Mouse (Mus musculus) ZHBTc4 (cell line): Measurements from ENCODE around the gene Zbtb39.
"Not testable (repeated sequence)": the region's sequence is repeated elsewhere in the genome, so short reads cannot be mapped to it uniquely, and the experiment has no call there.

ENCODE experiments used
- DNase-seq: peaks from one replicate; pipeline ENCODE4 v3.0.0-alpha.2; 2011; ENCODE audit warnings: low read depth, low spot score

Gene Zbtb39

DNA sequence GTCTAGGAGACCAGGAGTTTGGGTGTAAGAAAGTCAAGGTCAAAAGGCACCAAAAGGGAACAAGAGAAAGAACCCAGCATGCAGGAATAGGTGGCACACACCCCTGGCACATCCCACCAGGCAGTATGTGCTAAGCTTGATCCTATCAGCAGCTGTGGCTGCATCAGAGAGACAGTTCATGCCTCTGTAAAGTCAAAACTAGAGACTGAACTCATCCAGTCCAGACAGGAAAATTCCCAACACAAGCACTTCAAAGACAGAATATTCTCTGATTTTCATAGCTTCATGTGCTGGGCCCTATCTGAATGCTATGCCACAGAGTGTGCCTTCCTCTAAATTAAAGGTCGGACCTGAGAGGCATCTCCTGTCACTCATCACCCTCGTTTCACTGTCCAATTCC lies 1.8 kb upstream of the Zbtb39 start:
- DNase-seq = no peak

DNA sequence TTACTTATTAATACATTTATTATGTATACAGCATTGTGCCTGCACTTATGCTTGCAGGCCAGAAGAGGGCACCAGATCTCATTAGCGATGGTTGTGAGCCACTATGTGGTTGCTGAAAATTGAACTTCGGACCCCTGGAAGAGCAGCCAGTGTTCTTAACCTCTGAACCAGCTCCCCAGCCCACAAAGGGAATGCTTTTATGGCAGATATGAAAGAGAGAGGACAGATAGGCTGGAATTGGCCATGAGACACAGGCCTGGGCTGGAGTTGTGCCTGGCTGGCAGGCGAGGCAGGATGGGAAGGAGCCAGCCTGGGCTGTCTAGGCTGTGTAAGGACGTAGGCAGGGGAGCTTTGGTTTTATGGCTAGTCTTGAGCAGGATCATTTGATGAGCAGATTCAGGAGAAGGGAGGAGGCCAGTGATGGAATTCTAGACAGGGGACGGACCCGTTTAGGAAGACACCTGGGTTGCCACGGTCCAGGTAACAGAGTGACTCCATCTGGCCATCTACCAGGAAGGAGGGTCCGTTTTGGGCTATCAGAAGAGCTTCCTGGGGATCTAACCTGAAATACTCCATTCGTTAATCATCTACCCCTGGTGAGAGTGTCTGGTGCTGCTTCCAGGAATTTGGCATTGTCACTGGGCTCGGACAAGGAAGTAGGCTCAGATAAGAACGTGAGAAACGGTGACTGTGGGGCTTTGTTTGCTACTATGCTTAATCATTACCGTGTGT lies 1.0 kb upstream of the Zbtb39 start:
- DNase-seq = peak; percentile 68

DNA sequence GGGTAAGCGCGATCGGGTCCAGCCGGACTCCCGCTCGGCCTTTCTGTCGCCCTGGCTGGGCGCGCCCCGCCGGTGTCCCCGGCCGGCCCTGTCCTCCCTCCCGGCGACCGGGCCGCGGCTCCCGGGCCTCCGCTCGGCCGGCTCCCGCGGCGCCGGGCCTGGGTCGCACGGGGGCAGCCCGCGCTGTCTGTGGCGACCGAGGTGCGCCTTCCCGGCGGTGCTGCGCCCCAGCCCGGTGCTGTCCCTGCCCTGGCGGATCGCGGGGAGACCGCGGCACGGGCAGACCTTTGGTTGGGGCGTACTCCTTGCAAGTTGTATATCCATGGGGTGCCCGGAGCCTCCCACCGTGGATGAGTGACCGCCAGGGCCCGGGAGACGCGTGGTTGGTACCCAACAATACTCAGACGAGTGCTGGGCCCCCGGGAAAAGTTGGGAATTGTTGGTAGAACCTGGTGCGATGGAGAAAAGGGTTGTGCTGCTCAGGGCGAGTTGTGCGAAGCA lies 373 bp downstream of the Zbtb39 start:
- DNase-seq = peak; percentile 55

DNA sequence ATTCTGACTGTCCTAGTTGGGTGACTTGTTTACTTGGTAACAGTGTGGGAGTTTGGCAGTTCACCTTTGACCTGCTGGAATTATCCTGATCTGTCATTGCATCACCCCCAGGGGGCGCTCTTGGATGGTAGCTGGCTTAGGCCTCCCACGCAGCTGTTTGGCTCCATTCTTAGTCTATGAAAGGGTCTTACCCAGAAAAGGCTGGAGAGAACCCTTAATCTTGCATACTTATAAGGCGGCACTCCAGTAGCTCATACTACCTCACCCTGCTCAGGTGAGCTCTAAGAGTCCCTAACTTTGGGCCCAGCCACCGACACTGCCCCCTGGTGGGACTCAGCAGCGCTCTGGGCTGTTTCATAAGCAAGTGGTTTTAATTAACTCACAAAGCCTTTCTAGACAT lies 5.3 kb downstream of the Zbtb39 start:
- DNase-seq = peak; percentile 81

DNA sequence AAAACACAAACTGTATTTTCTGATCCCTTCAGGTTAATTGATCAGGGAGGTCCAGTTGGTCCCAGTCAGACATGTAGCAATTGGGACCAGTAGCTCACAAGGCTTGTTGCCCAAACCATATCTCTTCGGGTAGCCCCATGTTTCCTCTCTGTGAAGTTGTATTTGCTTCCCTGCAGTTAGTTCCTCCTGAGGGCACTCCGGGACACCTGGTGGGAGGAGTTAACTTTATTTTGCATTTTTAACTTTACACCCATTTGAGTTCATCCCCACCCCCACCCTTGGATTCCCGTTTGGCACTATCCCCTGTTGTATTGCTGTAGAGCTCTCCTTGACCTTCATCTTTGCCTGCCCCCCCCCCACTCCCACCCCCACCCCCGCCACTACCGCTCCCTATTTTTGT lies 6.5 kb downstream of the Zbtb39 start:
- peak; percentile 78 for DNase-seq

DNA sequence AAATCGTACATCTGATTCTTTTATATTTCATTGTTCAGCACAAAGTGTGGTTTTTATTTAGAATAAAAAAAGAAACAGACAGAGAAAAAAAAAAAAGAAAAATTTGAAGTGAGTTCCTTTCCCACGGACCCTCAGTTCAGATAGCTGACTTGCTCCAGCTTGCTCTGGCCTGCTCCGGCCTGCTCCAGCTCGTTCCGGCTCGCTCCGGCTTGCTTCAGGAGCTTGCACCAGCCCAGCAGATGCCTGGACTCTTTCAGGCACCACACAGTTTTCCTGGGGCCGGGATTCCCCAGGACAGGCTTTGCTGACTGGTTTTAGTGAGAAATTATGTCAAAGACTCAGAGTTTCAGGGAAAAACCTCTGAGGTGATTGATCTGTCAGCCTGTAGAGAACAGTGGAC lies 7.9 kb downstream of the Zbtb39 start:
- peak; percentile 87 for DNase-seq

DNA sequence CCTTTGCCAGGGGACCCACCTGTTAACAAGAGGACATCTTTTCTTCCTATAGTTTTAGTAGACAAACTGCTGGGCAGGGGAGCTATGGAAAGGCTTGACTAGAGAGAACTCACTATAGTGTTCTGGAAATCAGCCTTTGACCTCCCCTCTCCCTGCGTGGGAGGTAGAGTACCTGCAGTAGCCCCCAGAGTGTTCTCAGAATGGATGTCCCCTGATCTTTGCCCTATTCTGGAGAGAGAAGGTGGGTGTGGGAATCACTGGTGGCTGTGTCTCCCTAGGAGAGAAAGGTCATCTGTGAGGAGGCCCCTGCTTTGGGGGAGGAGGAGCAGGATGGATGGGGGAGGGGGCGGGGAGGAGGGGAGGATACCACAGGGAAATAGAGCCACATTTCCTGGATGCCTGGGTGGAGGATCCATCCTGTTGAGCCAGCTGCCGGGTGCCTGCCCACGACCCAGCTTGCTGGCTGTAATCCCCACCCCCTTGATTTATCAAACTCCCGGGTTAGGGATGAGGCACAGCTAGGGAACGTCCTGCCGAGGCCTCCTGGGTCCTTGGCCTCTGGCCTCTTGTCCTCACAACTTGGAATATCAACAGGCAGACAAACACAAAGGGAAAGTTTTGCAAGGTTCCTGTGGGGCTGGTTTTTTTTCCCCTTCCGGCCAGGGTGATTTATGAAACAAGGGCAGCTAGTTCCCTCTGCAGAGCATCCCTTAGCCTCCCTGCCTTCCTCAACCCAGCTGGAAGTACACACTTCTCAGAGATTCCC lies 9.7 kb downstream of the Zbtb39 start:
- peak; percentile 72 for DNase-seq

DNA sequence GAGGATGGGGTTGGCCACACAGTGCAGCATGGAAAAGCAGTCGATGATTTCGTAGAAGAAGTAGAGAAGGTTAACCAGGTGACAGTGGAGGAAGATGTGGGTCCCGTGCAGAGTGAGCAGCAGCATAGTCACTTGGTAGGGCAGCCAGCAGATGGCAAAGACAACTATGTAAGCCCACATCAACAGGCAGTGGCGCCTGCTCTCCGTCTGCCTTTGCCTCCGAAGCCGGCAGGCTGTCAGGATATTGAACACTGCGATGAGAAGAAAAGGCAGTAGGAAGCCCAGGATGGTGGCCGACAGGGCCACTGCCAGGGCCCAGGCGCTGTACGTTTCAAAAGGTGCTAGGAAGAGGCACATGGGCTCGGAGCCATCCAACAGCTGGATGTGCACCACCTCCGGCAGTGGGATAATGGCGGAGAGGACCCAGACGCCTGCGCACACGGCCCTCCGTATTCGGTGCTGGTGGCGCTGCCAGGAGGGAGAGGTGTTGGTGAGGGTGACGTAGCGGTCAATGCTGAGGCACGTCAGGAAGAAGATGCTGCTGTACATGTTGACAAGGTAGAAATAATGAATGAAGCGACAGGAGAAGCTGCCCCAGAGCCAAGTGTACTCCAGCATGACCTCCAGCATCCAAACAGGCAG lies 10.9 kb downstream of the Zbtb39 start:
- peak; percentile 68 for DNase-seq

DNA sequence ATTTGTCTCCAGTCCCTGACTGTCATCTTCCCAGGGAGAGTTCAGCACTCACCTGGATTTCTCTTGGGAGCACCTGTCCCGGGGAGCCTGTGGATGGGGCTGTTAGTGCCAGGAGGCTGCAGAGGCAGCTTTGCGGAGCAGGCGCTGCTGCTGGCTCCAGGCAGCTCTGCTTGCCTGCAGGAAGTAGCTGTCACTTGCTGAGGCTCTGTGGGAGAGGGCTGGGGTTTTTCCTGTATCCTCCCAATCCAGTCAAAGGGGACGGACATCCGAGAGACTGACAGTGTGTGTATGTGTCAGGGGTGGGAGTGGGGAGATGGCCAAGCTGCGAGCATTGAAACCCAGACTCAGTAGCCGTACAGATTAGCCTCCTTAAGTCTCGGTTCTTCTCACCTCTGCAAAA lies 12.2 kb downstream of the Zbtb39 start, which contains the start of gene Gpr182:
TSS of gene Gpr182 (minus strand) at position 185 of the 400 bp plus-strand sequence.
- peak; percentile 35 for DNase-seq

DNA sequence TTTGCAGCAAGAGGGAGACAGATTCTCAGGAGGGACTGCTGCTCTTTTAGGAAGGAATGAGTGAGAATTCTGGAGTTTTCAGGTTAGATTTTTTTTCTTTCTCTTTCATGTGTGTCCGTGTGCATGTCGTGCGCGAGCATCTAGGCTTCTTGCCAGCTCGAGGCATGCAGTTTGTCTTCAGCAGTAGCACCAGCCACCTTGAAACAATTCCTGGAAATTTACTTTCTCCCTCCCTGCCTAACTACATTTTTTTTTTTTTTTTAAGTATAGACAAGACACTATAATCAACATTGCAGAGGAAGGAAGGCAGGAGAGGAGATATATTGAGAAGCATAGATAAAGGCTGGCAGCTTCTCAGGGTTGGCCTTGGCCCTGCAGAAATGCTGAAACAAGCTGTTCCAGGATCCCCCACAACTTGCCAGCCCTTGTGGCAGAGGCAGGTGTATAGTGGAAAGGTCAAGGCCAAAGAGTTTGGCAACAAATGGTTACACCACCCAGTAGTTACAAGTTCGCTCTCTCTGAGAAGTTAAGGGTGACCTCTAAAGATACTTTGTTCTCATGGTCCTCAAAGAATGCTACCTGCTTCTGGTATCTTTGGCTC lies 15.3 kb downstream of the Zbtb39 start:
- no peak for DNase-seq

DNA sequence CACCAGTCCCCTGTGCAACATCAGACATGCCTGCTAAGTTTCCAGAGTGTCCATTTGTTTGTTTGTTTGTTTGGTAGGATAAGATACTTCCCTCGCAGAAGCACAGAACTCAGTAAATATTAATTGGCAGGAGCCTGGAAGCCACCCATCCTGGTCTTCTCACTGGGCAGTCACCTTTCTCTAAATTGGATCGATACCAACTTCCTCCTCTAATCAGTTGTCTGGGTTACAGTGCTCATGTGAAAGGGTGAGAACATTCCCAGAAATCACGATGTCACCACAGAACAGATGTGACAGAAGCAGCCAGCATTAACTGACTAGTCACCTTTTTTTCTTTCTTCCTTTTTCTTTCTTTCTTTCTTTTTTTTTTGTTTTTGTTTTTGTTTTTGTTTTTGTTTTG lies 15.9 kb downstream of the Zbtb39 start:
- no peak for DNase-seq

DNA sequence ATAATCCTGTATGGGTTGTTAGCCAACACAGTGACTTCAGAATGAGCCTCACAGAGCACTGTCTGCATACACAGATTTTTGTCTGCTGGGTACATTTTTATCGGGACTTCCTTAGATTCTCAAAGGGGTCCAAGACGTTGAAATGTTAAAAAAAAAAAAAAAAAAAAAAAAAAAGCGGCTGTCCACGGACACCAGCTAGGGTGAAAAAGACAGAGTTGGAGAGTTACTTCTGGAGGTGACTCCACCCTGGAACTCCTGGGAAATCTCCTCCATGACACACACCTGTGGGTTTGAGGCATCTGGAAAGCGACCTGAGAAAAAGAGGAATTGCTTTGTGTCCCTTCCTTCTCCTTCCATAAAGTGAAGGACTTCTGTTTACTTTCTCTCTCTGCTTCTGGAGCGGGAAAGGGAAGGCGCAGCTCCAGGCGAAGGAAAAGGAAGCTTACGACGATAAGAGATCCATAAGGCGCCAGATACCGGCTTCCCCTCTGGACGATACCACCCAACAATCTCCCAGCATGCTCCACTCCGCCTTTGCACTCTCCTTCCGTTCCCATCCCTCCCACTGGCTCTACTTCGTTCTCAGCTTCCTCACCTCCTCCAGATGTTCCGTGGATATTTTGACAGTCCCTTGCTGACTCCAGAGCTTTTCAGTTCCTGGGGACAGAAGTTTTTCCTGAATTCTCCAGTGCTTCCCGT lies 16.6 kb downstream of the Zbtb39 start:
- DNase-seq = peak; percentile 12

DNA sequence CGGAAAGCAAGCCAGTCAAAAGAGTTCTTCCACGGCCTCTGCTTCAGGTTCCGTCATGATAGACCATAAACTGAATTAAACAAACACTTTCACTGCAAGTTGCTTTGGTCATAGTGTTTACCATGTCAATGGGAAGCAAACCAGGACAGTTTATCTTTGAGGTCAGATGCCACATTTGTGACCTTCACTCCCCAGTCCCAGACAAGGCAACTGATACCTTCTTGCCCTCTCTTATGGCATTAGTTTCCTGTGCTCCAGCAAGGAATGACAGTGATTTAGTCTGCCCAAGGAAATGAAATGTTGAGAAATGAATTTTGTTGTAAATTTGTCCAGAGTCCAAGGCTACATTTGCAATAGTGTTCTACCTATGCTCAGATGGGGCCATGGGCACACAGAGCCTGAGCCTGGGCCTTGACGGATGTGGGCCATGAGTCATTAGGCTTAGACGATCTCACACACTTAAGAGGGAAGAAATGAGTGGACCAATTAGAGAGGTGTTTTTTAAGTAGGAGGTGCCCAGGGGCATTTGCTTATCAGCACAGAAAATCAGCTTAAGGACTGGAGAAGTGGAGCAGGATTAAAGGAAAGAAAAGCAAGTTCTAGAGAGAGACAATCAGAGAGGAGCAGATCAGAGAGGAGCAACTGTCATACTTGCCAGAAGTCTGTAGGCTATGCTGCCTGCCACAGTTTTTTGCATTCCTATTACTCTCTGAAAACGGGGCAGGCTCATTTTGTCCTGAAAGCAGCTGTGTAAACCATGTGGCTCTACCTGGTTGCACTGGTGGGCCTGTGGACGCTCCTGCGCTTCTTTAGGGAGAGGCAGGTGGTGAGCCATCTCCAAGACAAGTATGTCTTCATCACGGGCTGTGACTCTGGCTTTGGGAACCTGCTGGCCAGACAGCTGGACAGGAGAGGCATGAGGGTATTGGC lies 20.1 kb downstream of the Zbtb39 start, which contains the start of the genes Rdh1 and Rdh16f1:
TSS of gene Rdh1 (plus strand) at position 541 of the 930 bp plus-strand sequence.
TSS of gene Rdh16f1 (plus strand) at position 607 of the 930 bp plus-strand sequence.
- no peak for DNase-seq

DNA sequence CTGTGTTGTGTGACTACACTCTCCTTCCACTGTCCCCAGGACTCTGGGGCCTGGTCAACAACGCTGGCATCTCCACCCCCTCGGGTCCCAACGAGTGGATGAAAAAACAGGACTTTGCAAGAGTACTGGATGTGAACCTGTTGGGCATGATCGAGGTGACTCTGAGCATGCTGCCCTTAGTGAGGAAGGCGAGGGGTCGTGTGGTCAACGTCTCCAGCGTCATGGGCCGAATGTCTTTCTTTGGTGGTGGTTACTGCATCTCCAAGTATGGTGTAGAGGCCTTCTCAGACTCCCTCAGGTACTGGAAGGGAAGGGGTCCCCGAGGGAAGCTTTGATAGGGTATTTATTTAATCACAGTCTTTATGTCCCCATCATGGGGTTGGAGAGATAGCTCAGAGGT lies 23.6 kb downstream of the Zbtb39 start:
- DNase-seq = not testable (repeated sequence)

DNA sequence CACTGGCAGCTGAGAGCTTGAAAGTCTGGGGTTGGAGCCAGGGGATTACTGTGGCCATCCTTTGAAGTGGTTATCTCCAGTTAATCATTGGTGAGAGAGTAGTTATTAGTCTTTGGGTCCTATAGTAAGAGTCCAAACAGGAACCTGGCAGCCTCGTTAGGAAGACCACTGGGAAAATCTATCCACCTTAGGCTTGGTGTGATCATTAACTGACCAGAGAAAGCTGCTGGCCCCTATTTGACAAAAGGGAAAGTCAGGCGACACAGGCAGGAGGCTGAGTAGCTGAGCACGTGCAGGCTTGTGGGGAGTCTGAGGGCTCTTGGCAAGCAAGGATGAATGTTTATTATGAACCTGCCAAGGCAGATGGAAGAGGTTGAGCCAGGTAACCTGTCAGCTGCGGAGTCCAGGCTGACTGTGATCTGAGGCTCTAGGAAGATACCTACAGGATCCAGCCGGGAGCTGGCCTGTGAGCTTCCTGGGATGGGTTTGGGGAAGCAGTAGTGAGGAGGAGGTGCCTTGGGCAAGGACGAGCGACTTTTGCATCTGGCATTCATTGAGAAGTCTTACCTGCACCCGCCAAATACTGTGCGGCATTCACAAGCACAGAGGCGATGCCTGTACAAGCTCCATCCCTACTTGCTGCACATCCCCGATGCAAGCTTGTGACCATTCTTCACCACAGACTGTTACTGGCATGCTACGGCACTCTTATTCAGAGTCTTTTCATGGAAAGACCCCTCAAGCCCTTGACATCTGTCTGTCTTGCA lies 24.8 kb downstream of the Zbtb39 start:
- peak; percentile 12 for DNase-seq

DNA sequence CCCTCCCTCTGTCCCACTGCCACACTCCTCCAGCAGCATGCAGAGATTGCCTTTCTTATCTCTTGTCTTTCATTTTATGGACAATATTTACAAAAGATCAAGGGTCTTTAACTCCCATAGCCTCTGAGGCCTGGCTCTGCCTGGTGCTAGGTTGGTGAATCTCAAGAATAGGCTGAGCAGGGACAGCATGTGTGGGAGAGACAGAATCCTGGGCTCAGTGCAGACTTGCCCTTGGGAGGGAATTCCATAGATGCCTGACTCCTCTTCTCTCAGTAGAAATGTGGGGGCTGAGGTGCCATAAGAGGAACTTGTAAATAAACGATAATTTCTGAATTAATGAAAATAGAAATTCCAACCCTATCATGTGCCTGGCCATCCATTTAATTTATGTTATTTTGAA lies 27.2 kb downstream of the Zbtb39 start:
- no peak for DNase-seq

DNA sequence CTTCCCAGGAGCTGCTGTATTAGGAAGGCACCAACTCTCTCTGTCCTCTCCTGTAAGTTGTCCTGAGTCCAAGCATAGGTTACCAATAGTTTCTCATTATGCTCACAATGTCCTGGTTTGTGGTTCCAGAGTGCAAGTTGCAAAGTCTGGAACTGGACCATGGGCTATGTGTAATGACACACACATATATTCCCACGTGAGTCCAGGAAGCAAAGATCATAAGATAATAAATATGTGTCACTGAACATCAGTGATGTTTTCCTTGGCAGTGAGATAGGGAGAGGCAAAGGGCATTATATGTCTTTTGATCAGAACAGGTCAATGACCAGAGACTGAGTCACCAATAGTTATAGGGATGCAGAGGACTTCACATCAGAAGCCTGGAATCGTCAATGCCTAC lies 36.7 kb downstream of the Zbtb39 start, which contains the start of gene Rdh9:
TSS of gene Rdh9 (plus strand) at position 376 of the 400 bp plus-strand sequence.
- no peak for DNase-seq

DNA sequence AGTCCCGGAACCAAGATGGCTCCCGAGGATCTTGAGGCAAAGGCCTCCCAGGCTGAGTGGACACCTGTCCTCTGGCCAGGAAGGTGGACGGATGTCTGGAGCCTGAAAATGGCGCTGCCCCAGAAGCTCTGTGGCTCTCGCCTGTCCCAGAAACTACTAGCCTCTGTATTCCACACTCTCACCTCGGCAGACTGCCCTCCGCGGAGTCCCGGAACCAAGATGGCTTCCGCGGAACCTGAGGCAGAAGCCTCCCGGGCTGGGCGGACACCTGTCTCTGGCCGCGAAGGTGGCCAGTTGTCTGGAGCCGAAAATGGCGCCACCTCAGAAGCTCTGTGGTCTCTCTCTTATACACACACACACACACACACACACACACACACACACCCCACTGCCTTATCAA lies 43.0 kb downstream of the Zbtb39 start:
- not testable (repeated sequence) for DNase-seq

DNA sequence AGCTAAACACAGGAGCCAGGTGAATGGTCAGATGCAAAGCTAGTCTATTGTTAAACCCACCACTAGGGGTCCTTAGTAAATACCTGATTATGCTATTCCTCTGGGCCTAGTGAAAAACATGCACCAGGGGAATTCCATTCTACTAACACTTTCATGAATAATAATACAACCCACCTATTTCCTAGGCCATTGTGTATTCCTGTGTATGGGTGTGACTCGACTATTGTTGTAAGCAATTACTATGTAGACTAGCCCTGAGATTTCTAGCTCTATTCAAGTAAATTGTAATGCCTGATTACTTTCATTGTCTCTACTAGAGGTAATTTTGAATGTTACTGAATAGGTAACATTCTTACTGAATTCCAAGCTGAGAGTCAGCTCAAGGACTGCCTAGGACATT lies 46.1 kb downstream of the Zbtb39 start:
- DNase-seq = peak; percentile 58
